18 mouse cellular contexts compared by ENCODE assay signal in genomic region chr6:58828582-58828981, GRCm38 (mm10).
"Had no signal": no experiment of that assay in that cellular context is flagged by ENCODE, and none has a peak within 500 bp of the region (broad histone marks: within the 10 kb centered on the region; RNA-seq: fewer than 3 reads in every experiment).

No protein-coding gene starts in this region.

- H3K36me3 ChIP-seq: midbrain, embryonic 10.5 days; midbrain, embryonic 12.5 days; neural tube, embryonic 13.5 days; neural tube, embryonic 15.5 days had no signal

- H3K9ac ChIP-seq: lung, embryonic 14.5 days; midbrain, embryonic 12.5 days; neural tube, embryonic 13.5 days; neural tube, embryonic 15.5 days had no signal

- ATAC-seq: midbrain, embryonic 16.5 days had no signal

- H3K9me3 ChIP-seq: midbrain, embryonic 10.5 days; midbrain, embryonic 12.5 days; neural tube, embryonic 13.5 days; neural tube, embryonic 15.5 days had no signal

- H3K4me3 ChIP-seq: midbrain, embryonic 10.5 days; midbrain, embryonic 12.5 days; myocyte; neural tube, embryonic 13.5 days; neural tube, embryonic 15.5 days had no signal

- DNase-seq: lung, embryonic 14.5 days; lung, postnatal 10 days; lung, postnatal 4 days; midbrain, embryonic 14.5 days; retina, postnatal 1 day; right cerebral cortex, adult 18-20 months; right cerebral cortex, postnatal 25 days; right cerebral cortex, postnatal 4 days; spleen, adult 18-20 months; thymus, adult 18-20 months; thymus, postnatal 14 days; thymus, postnatal 36 days had no signal

- H3K27me3 ChIP-seq: midbrain, embryonic 12.5 days; neural tube, embryonic 13.5 days; neural tube, embryonic 15.5 days had no signal

- H3K27ac ChIP-seq: midbrain, embryonic 10.5 days; midbrain, embryonic 12.5 days; neural tube, embryonic 13.5 days; neural tube, embryonic 15.5 days had no signal

- H3K4me2 ChIP-seq: lung, embryonic 14.5 days; midbrain, embryonic 12.5 days; neural tube, embryonic 13.5 days; neural tube, embryonic 15.5 days had no signal
